Comparison of ENCODE assay signal across 23 mouse cellular contexts in genomic region chr12:83792706-83793410, GRCm38 (mm10). TPM values are rescaled to one million over a fixed set of nuclear protein-coding genes. Genes with fewer than 3 reads are reported as not detected.
DNase-seq lines count a peak whose midpoint lies in the region; ATAC-seq and TF ChIP-seq lines count a peak whose summit lies in the region.
"Had no signal": no experiment of that assay in that cellular context is flagged by ENCODE, and none has a peak within 500 bp of the region (broad histone marks: within the 10 kb centered on the region; RNA-seq: fewer than 3 reads in every experiment).

No protein-coding gene starts in this region.

- H3K27ac ChIP-seq in lung, embryonic 14.5 days (ENCODE audit: low read depth), result no peak overlapping the region
- peak overlapping the region; percentile 75 for H3K27ac ChIP-seq in kidney, embryonic 15.5 days
- no peak overlapping the region for H3K27ac ChIP-seq in neural tube, embryonic 15.5 days (replicated peaks)
- H3K27ac ChIP-seq: macrophage had no signal

- no peaks in the 10 kb centered on the region for H3K4me1 ChIP-seq in lung, embryonic 14.5 days (ENCODE audit: insufficient read depth)
- peaks cover 27% of the 10 kb centered on the region for H3K4me1 ChIP-seq in kidney, embryonic 15.5 days
- H3K4me1 ChIP-seq in neural tube, embryonic 15.5 days, result no peaks in the 10 kb centered on the region

- no peak overlapping the region for H3K4me2 ChIP-seq in lung, embryonic 14.5 days
- H3K4me2 ChIP-seq in kidney, embryonic 15.5 days, result no peak overlapping the region
- H3K4me2 ChIP-seq in myocyte (ENCODE audit: low read depth), result no peak overlapping the region
- H3K4me2 ChIP-seq in neural tube, embryonic 15.5 days, result no peak overlapping the region
- H3K4me2 ChIP-seq: heart, embryonic 12.5 days had no signal

- no peaks in the 10 kb centered on the region for H3K27me3 ChIP-seq in lung, embryonic 14.5 days (ENCODE audit: insufficient read depth, low read length)
- H3K27me3 ChIP-seq in kidney, embryonic 15.5 days, result no peaks in the 10 kb centered on the region
- no peaks in the 10 kb centered on the region for H3K27me3 ChIP-seq in myocyte (ENCODE audit: control insufficient read depth, insufficient read depth, insufficient read length)
- H3K27me3 ChIP-seq in neural tube, embryonic 15.5 days (replicated peaks), result no peaks in the 10 kb centered on the region
- H3K27me3 ChIP-seq: heart, embryonic 12.5 days had no signal

- no peaks in the 10 kb centered on the region for H3K79me2 ChIP-seq in myocyte (ENCODE audit: control insufficient read depth, insufficient read depth)

- no peak; the same call in 1 of the 2 replicates for ATAC-seq in lung, embryonic 14.5 days (ENCODE audit: insufficient read depth)
- peak; percentile 85 for ATAC-seq in kidney, embryonic 15.5 days (replicated peaks; ENCODE audit: low FRiP score)
- no peak for ATAC-seq in neural tube, embryonic 15.5 days (ENCODE audit: low FRiP score)
- ATAC-seq: CD4-positive, CD25-positive, alpha-beta regulatory T cell, adult 4 months; forebrain, embryonic 14.5 days; liver, postnatal 0 days had no signal

- H3ac ChIP-seq in myocyte (ENCODE audit: control insufficient read depth, insufficient read length), result no peak overlapping the region

- no peak for TF ChIP-seq POLR2A in myocyte (IDR thresholded peaks at IDR 0.05; ENCODE audit: insufficient read length, low read depth)

- peaks cover 42% of the 10 kb centered on the region for H3K36me3 ChIP-seq in lung, embryonic 14.5 days (ENCODE audit: insufficient read depth)
- H3K36me3 ChIP-seq in kidney, embryonic 15.5 days, result peaks cover 37% of the 10 kb centered on the region
- H3K36me3 ChIP-seq in myocyte (ENCODE audit: control insufficient read depth, insufficient read depth), result no peaks in the 10 kb centered on the region
- H3K36me3 ChIP-seq in neural tube, embryonic 15.5 days, result peaks cover 26% of the 10 kb centered on the region

- H3K9ac ChIP-seq in lung, embryonic 14.5 days, result no peak overlapping the region
- H3K9ac ChIP-seq in kidney, embryonic 15.5 days, result no peak overlapping the region
- H3K9ac ChIP-seq in neural tube, embryonic 15.5 days (replicated peaks), result no peak overlapping the region
- H3K9ac ChIP-seq: heart, embryonic 12.5 days; liver, postnatal 0 days had no signal

- no peak for TF ChIP-seq CTCF in lung, embryonic 14.5 days (IDR thresholded peaks at IDR 0.05; ENCODE audit: low read depth)

- H3K9me3 ChIP-seq in lung, embryonic 14.5 days (ENCODE audit: low read depth, low read length), result no peaks in the 10 kb centered on the region
- H3K9me3 ChIP-seq in kidney, embryonic 15.5 days (replicated peaks), result no peaks in the 10 kb centered on the region
- no peaks in the 10 kb centered on the region for H3K9me3 ChIP-seq in neural tube, embryonic 15.5 days (replicated peaks)
- H3K9me3 ChIP-seq: G1E; heart, embryonic 12.5 days had no signal

- H3K4me3 ChIP-seq in lung, embryonic 14.5 days (ENCODE audit: low read depth, low read length), result no peak overlapping the region
- no peak overlapping the region for H3K4me3 ChIP-seq in kidney, embryonic 15.5 days (replicated peaks)
- H3K4me3 ChIP-seq in myocyte, result no peak overlapping the region
- H3K4me3 ChIP-seq in neural tube, embryonic 15.5 days (replicated peaks), result no peak overlapping the region
- H3K4me3 ChIP-seq: erythroblast, embryonic 14.5 days; heart, embryonic 12.5 days had no signal

- WGBS in lung, embryonic 14.5 days, result 67% methylated on average over 10 of the region's 10 CpGs
- WGBS in kidney, embryonic 15.5 days, result 32% methylated on average over 10 of the region's 10 CpGs
- 67% methylated on average over 10 of the region's 10 CpGs for WGBS in neural tube, embryonic 15.5 days

- DNase-seq in heart, adult 11 months, result peak; percentile 88
- no peak for DNase-seq in heart, adult 8-10 months (ENCODE audit: low spot score)
- peak; percentile 5 for DNase-seq in lung, embryonic 14.5 days
- DNase-seq in lung, postnatal 14 days, result no peak
- DNase-seq in right cerebral cortex, adult 18-20 months, result no peak
- DNase-seq: adrenal gland, adult 2 months; cerebellum, postnatal 25 days; gastrocnemius, postnatal 36 days; heart, postnatal 36 days; layer of hippocampus, adult 9-11 months; liver, postnatal 0 days; midbrain, embryonic 14.5 days; right cerebral cortex, postnatal 14 days had no signal

TF ChIP-seq in myocyte, 11 proteins besides CTCF, POLR2A, EP300 and RAD21:
- TF ChIP-seq TCF3 (IDR thresholded peaks at IDR 0.05; ENCODE audit: insufficient read length, low read depth), result peak; percentile 54
- peak in 2 of 3 experiments; percentile 31 to 80 for TF ChIP-seq MYOD1 (IDR thresholded peaks at IDR 0.05; ENCODE audit: control insufficient read depth in 1 of 3, insufficient read length in 2 of 3, low read depth in 2 of 3)
- no peak for TF ChIP-seq SRF (IDR thresholded peaks at IDR 0.05; ENCODE audit: control insufficient read depth, insufficient read length, low read depth)
- no peak for TF ChIP-seq USF1 (IDR thresholded peaks at IDR 0.05; ENCODE audit: low read depth)
- TF ChIP-seq MYOG (IDR thresholded peaks at IDR 0.05; ENCODE audit: control insufficient read depth in 1 of 3, insufficient read depth in 1 of 3, insufficient read length in 2 of 3, low read depth in 2 of 3), result peak in 2 of 3 experiments; percentile 58 to 90

RNA-seq across cellular contexts. Expression of gene Papln, which starts 29.4 kb away (rescaled TPM):
- 1 to 10 TPM; 3.6 to 7.5 (median 6.5) TPM for total RNA-seq in heart, adult 8-10 months (2022)
- polyA plus RNA-seq in lung, embryonic 14.5 days (2014; fragmentation: Nextera tagmentation; extraction: Ambion mirVana), result 0.67 and 0.73 TPM in 2 replicates
- polyA plus RNA-seq in kidney, embryonic 15.5 days (2015; fragmentation: Nextera tagmentation; extraction: Ambion mirVana), result 2.0 and 2.1 TPM in 2 replicates
- 0.04 TPM for polyA plus RNA-seq in myocyte (2012; fragmentation: generic; extraction: Trizol)
- 0.23 and 0.43 TPM in 2 replicates for polyA plus RNA-seq in neural tube, embryonic 15.5 days (2015; fragmentation: Nextera tagmentation; extraction: Ambion mirVana)
- polyA plus RNA-seq: CD4-positive, CD25-positive, alpha-beta regulatory T cell, adult 4 months; embryonic facial prominence, embryonic 11.5 days; erythroblast, embryonic 14.5 days; macrophage had no signal

Comparison
In these comparisons a context has a peak if more than half of its experiments do, and no peak if none do; other contexts are left out.
1. DNase-seq: peak in heart, adult 11 months (single experiment) and lung, embryonic 14.5 days (single experiment); none in heart, adult 8-10 months (single experiment), lung, postnatal 14 days (single experiment) and right cerebral cortex, adult 18-20 months (single experiment).